Mouse (Mus musculus) T-helper 17 cell (primary cell): ENCODE measurements at regions not wholly inside any gene's neighbourhood (a gene's known extent, or its start where the extent isn't known, plus 50 kb on each side); places are given as distances from the start of the nearest gene placed in this dataset.

Source experiments
- in situ Hi-C, 2 experiments: fragments of 300-600 bp; cut with MboI, MseI; formaldehyde crosslinking; loops; 1 replicate in 1 of 2; 2 replicates in 1 of 2; pipeline ENCODE4 v1.15.1; 2025; ENCODE audit warnings: high pct_unique_total_duplicates in 2 of 2

- in situ Hi-C loops, result no loop called here
Measured at GRCm38 (mm10) chr8:6227901-6228300, 1122.8 kb upstream of the Slc10a2 start.

GRCm38 (mm10) chr8:6225194-6225593 lies 1120.0 kb upstream of the Slc10a2 start:
- in situ Hi-C loops, result no loop called here

GRCm38 (mm10) chr8:6207617-6208349 lies 1102.6 kb upstream of the Slc10a2 start:
- in situ Hi-C loops, result no loop called here

DNA sequence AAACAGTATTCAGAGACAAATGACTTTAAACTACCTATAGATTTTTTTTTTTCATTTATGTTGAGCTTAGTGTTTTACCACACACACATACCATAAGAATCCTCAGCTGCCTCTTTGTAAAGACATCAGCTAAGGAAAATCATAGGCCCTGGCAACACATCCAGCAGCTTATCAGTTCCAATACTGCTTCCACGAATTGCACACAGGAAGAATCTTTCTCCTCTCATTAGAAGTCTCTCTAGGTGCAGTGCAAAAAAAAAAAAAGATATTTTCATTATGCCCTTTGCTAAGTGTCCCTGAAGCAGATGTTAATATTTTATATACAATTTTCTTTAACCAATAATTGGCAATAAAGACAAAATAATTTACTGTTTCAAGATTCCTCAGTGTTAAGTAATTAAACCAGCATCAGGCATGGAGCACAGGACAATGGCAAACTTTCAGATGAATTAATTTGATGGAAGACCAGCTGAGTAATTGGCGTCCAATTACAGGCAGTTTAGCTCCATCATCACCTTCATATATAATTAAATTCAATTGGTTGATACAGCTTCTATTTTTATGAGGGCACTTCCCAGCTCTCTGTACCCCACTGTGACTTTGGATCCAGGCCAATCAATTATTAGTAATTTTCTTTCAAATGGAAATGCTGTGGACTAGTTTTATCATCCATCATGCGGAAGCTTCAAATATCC lies 1099.0 kb upstream of the Slc10a2 start:
- in situ Hi-C loops, result no loop called here

DNA sequence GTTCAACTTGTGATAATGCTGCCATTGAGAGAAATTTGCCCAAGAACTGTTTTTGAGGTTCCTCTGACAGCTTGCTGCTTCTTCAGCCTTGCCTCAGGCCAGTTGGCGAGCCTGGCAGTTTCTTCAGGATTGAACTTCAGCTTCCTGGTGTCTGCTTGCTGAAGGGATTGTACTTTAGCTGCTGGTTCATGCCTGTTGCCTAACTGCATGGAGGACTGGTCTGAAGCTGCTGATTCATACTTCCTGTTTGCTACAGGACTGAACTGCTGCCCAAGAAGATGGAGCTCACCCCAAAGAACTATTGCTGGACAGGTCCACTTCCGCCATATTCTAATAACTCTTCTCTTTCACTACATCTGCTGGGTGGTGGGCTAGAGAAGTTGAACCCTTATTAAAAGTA lies 1086.3 kb upstream of the Slc10a2 start:
- in situ Hi-C loops, result no loop called here

DNA sequence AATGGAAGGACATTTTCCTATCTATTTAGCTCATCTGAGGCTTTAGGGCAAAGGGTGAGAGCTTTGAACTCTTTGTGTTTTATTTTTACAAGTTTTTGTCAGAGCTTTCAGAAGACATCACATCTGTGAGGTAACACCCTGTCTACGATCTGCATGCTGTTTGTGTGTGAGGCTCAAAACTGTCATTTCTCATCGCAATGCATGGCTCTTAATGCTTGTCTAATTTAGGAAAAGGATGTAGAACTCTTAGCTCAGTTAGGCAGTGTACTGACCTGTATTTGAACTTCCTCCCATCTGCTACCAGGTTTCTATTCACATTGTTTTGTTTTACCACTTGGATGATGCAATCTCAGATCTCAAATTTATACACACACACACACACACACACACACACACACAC lies 1083.3 kb upstream of the Slc10a2 start:
- in situ Hi-C loops, result loop anchor here in 1 of 2 experiments (10.0 kb wide), 1 partner anchor 1744 kb away; no protein-coding TSS in a partner anchor

- in situ Hi-C loops, result loop anchor here in 1 of 2 experiments (10.0 kb wide), 1 partner anchor 1742 kb away; no protein-coding TSS in a partner anchor
Measured at GRCm38 (mm10) chr8:6186561-6186960, 1081.4 kb upstream of the Slc10a2 start.

- in situ Hi-C loops, result loop anchor here in 1 of 2 experiments (10.0 kb wide), 1 partner anchor 1735 kb away; no protein-coding TSS in a partner anchor
Measured at GRCm38 (mm10) chr8:6179602-6180001, 1074.5 kb upstream of the Slc10a2 start.

- in situ Hi-C loops, result no loop called here
Measured at GRCm38 (mm10) chr8:6166433-6166832, 1061.3 kb upstream of the Slc10a2 start.

DNA sequence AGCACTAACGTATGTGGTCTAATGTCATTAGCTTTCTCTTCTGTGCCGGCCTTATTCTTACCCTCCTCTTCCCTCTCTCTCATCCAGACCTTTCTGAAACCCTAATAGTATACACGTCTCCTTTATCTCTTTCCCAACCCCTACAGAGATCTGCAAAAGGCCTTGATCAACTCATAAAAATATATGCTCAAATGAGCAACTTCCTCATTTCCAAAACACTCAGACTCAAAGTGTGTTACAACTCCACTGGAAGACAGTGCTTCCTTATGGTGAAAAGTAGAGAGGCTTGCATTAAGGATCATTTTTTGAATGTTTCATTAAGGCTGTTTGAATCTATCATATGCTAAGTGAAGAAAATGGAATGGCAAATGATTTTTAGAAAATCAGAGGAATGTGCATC lies 1060.1 kb upstream of the Slc10a2 start:
- in situ Hi-C loops, result no loop called here

GRCm38 (mm10) chr8:6164758-6165157 lies 1059.6 kb upstream of the Slc10a2 start:
- in situ Hi-C loops, result no loop called here

DNA sequence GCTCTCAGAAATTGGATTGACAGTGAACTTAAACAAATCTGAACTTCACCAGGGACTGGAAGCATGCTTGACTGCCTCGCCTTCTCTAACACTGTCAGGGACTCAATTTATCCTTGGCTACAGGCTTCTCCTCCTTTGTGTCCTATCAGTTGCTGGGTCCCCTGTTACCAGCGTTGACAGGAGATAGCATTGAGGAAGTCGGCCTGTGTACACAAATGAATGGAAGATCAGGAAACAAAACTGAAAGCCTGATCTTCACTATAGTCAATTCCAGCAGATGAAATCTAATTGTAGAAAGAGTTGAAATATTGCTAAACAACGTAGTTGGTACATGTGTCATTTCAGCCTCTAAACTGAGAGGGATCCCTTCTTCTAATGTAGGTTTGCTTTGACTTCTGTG lies 1039.4 kb upstream of the Slc10a2 start:
- in situ Hi-C loops, result no loop called here

DNA sequence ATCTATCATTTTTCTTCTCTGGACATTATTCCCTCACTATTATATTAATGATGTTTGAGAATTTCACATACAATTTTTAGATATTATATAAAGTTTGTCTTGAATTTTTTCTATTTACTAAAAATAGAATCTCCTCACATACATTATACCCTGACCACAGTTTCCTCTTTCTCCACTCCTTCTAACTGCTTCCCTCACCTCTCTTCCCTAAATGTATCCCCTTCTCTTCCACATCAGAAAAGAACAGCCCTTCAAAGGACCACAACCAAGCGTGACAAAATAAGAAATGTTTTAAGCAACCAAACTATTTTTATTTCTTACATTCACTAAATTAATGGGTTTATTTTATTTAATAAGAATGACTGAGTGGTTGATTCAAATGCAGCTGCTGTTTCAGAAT lies 1034.9 kb upstream of the Slc10a2 start:
- in situ Hi-C loops, result no loop called here

- in situ Hi-C loops, result no loop called here
Measured at GRCm38 (mm10) chr8:6139171-6139570, 1034.0 kb upstream of the Slc10a2 start.

GRCm38 (mm10) chr8:6132243-6132751 lies 1027.1 kb upstream of the Slc10a2 start:
- in situ Hi-C loops, result no loop called here

DNA sequence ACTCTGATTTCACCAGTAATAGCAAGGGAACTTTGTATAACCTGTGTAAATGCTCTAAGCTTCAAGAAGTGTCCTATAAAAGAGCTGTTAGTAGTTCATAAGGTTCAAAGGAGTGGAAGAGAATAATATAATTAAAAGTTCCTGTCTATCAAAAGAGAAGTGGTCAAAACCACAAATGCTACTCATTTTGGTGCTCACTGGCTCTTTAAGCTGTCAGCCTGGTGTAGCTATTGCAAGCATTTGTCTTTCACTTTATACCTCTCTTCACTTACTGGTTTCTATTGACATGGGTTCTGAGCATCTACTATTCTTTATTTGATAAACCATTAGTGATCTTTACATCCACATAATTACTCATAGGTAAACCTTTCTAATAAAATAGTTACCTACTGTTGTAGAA lies 1020.1 kb upstream of the Slc10a2 start:
- in situ Hi-C loops, result no loop called here

GRCm38 (mm10) chr8:6119506-6119905 lies 1014.4 kb upstream of the Slc10a2 start:
- in situ Hi-C loops, result loop anchor here in 1 of 2 experiments (25.0 kb wide), 1 partner anchor 832 kb away; no protein-coding TSS in a partner anchor

- in situ Hi-C loops, result loop anchor here in 1 of 2 experiments (25.0 kb wide), 1 partner anchor 824 kb away; no protein-coding TSS in a partner anchor
Measured at GRCm38 (mm10) chr8:6111351-6111750, 1006.2 kb upstream of the Slc10a2 start.

GRCm38 (mm10) chr8:6090028-6090427 lies 984.9 kb upstream of the Slc10a2 start:
- in situ Hi-C loops, result no loop called here

- in situ Hi-C loops, result no loop called here
Measured at GRCm38 (mm10) chr8:6043939-6044577, 938.9 kb upstream of the Slc10a2 start.

DNA sequence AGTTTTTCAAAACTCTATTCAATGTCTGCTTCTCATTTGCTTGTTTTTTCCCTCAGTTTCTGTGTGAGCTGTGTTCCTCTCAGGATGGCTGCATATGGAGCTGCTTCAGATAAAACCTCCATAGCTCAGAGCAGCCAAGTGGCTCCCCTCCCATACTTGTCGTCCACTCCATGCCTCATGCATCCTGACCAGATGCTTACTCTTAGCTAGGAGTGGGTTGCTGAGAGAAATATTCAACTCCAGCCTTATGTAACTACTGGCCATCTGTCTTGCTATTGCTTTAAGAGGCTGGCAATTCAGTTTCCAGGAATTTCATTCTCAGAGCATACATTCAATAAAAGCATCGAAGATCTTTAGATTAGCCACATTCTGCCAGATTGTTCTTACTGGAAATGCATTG lies 907.1 kb upstream of the Slc10a2 start:
- in situ Hi-C loops, result no loop called here

GRCm38 (mm10) chr8:6011182-6011581 lies 906.0 kb upstream of the Slc10a2 start:
- in situ Hi-C loops, result no loop called here
